Mouse (Mus musculus): Measurements from ENCODE around the gene Ppp1r18. TPM values are rescaled to one million over a fixed set of nuclear protein-coding genes. Genes with fewer than 3 reads are reported as not detected.

Gene Ppp1r18
- polyA plus RNA-seq, 1 experiment from 2014 or later = 15.6 TPM

GRCm38 (mm10) chr17:35840561-35840960, 24.8 kb upstream of the Ppp1r18 start:
- Histone ChIP-seq H3K4me3 (ENCODE audit: low read depth, low read length) (peak overlapping the region; percentile 53), H3K4me2 (replicated peaks; ENCODE audit: low read depth) (peak overlapping the region; percentile 56), H3K9me3 (ENCODE audit: control insufficient read depth) (no peaks in the 10 kb centered on the region), H3K27ac (ENCODE audit: low read depth, low read length) (peak overlapping the region; percentile 31; the same call in 1 of the 2 replicates), H3K27me3 (replicated peaks; ENCODE audit: control insufficient read depth, insufficient read depth, low read length) (no peaks in the 10 kb centered on the region), H3K36me3 (ENCODE audit: control insufficient read depth, insufficient read depth) (peaks cover 3% of the 10 kb centered on the region; the same call in 1 of the 2 replicates), H3K4me1 (replicated peaks; ENCODE audit: control insufficient read depth, insufficient read depth, low read length) (no peaks in the 10 kb centered on the region), H3K9ac (ENCODE audit: low read depth, low read length) (peak overlapping the region; percentile 35; the same call in 1 of the 2 replicates)
- no peak for TF ChIP-seq CTCF (IDR thresholded peaks at IDR 0.05; ENCODE audit: low read depth)
- ATAC-seq = no peak
- WGBS = 44% methylated on average over 14 of the region's 14 CpGs

GRCm38 (mm10) chr17:35841076-35841950, 24.1 kb upstream of the Ppp1r18 start, which contains the start of gene Mdc1:
TSS of gene Mdc1 (plus strand) at chr17:35841515.
- Histone ChIP-seq H3K36me3 (ENCODE audit: control insufficient read depth, insufficient read depth) (peaks cover 6% of the 10 kb centered on the region), H3K27ac (ENCODE audit: low read depth, low read length) (peak within 1 kb of the TSS; percentile 31), H3K4me3 (ENCODE audit: low read depth, low read length) (peak within 1 kb of the TSS; percentile 53), H3K4me2 (replicated peaks; ENCODE audit: low read depth) (peak within 1 kb of the TSS; percentile 62), H3K27me3 (replicated peaks; ENCODE audit: control insufficient read depth, insufficient read depth, low read length) (no peaks in the 10 kb centered on the region), H3K9me3 (ENCODE audit: control insufficient read depth) (no peaks in the 10 kb centered on the region), H3K4me1 (replicated peaks; ENCODE audit: control insufficient read depth, insufficient read depth, low read length) (no peaks in the 10 kb centered on the region), H3K9ac (ENCODE audit: low read depth, low read length) (peak within 1 kb of the TSS; percentile 35)
- under 1% methylated on average over 59 of the region's 59 CpGs for WGBS
- peak; percentile 58 for TF ChIP-seq CTCF (IDR thresholded peaks at IDR 0.05; ENCODE audit: low read depth)
- ATAC-seq = peak; percentile 92

GRCm38 (mm10) chr17:35842006-35842405, 23.4 kb upstream of the Ppp1r18 start:
- Histone ChIP-seq H3K27me3 (replicated peaks; ENCODE audit: control insufficient read depth, insufficient read depth, low read length) (no peaks in the 10 kb centered on the region), H3K9me3 (ENCODE audit: control insufficient read depth) (no peaks in the 10 kb centered on the region), H3K4me2 (replicated peaks; ENCODE audit: low read depth) (peak overlapping the region; percentile 62), H3K27ac (ENCODE audit: low read depth, low read length) (0 out of 2 replicates have a peak overlapping the region, but pooled peaks have one; percentile 29), H3K4me1 (replicated peaks; ENCODE audit: control insufficient read depth, insufficient read depth, low read length) (no peaks in the 10 kb centered on the region), H3K36me3 (ENCODE audit: control insufficient read depth, insufficient read depth) (peaks cover 11% of the 10 kb centered on the region), H3K4me3 (ENCODE audit: low read depth, low read length) (peak overlapping the region; percentile 53), H3K9ac (ENCODE audit: low read depth, low read length) (peak overlapping the region; percentile 31)
- 13% methylated on average over 11 of the region's 11 CpGs for WGBS
- TF ChIP-seq CTCF (IDR thresholded peaks at IDR 0.05; ENCODE audit: low read depth) = no peak
- no peak for ATAC-seq

GRCm38 (mm10) chr17:35843514-35843913, 21.9 kb upstream of the Ppp1r18 start:
- Histone ChIP-seq H3K9me3 (ENCODE audit: control insufficient read depth) (no peaks in the 10 kb centered on the region), H3K4me2 (replicated peaks; ENCODE audit: low read depth) (no peak overlapping the region), H3K27ac (ENCODE audit: low read depth, low read length) (no peak overlapping the region), H3K9ac (ENCODE audit: low read depth, low read length) (no peak overlapping the region), H3K4me3 (ENCODE audit: low read depth, low read length) (no peak overlapping the region), H3K36me3 (ENCODE audit: control insufficient read depth, insufficient read depth) (peaks cover 26% of the 10 kb centered on the region), H3K27me3 (replicated peaks; ENCODE audit: control insufficient read depth, insufficient read depth, low read length) (no peaks in the 10 kb centered on the region), H3K4me1 (replicated peaks; ENCODE audit: control insufficient read depth, insufficient read depth, low read length) (no peaks in the 10 kb centered on the region)
- TF ChIP-seq CTCF (IDR thresholded peaks at IDR 0.05; ENCODE audit: low read depth) = peak; percentile 47
- WGBS = 96% methylated on average over 3 of the region's 3 CpGs
- ATAC-seq = no peak

GRCm38 (mm10) chr17:35848112-35848511, 17.3 kb upstream of the Ppp1r18 start:
- no peak overlapping the region for H3K9ac ChIP-seq (ENCODE audit: low read depth, low read length)
- H3K27me3 ChIP-seq (replicated peaks; ENCODE audit: control insufficient read depth, insufficient read depth, low read length) = no peaks in the 10 kb centered on the region
- H3K36me3 ChIP-seq (ENCODE audit: control insufficient read depth, insufficient read depth) = peaks cover 68% of the 10 kb centered on the region
- ATAC-seq = peak; percentile 48
- no peak overlapping the region for H3K4me3 ChIP-seq (ENCODE audit: low read depth, low read length)
- H3K27ac ChIP-seq (ENCODE audit: low read depth, low read length) = no peak overlapping the region
- 56% methylated on average over 1 of the region's 1 CpGs for WGBS
- H3K4me2 ChIP-seq (replicated peaks; ENCODE audit: low read depth) = no peak overlapping the region
- no peaks in the 10 kb centered on the region for H3K4me1 ChIP-seq (replicated peaks; ENCODE audit: control insufficient read depth, insufficient read depth, low read length)
- no peaks in the 10 kb centered on the region for H3K9me3 ChIP-seq (ENCODE audit: control insufficient read depth)
- TF ChIP-seq CTCF (IDR thresholded peaks at IDR 0.05; ENCODE audit: low read depth) = peak; percentile 65

GRCm38 (mm10) chr17:35850974-35851373, 14.4 kb upstream of the Ppp1r18 start:
- ATAC-seq = no peak
- peaks cover 83% of the 10 kb centered on the region for H3K36me3 ChIP-seq (ENCODE audit: control insufficient read depth, insufficient read depth)
- WGBS = 86% methylated on average over 3 of the region's 3 CpGs
- H3K9ac ChIP-seq (ENCODE audit: low read depth, low read length) = no peak overlapping the region
- H3K4me3 ChIP-seq (ENCODE audit: low read depth, low read length) = no peak overlapping the region
- H3K4me1 ChIP-seq (replicated peaks; ENCODE audit: control insufficient read depth, insufficient read depth, low read length) = no peaks in the 10 kb centered on the region
- H3K9me3 ChIP-seq (ENCODE audit: control insufficient read depth) = no peaks in the 10 kb centered on the region
- H3K27ac ChIP-seq (ENCODE audit: low read depth, low read length) = no peak overlapping the region; the same call in 1 of the 2 replicates
- no peak for TF ChIP-seq CTCF (IDR thresholded peaks at IDR 0.05; ENCODE audit: low read depth)
- no peaks in the 10 kb centered on the region for H3K27me3 ChIP-seq (replicated peaks; ENCODE audit: control insufficient read depth, insufficient read depth, low read length)
- H3K4me2 ChIP-seq (replicated peaks; ENCODE audit: low read depth) = no peak overlapping the region
